Mouse (Mus musculus) kidney, adult 2 months (tissue): ENCODE measurements around the gene Th. TPM values are rescaled to one million over a fixed set of nuclear protein-coding genes. Genes with fewer than 3 reads are reported as not detected.
A peak's percentile ranks its signal among the peaks of the same experiment; 100 is the strongest.

ENCODE experiments used
- DNase-seq: peaks from one replicate; pipeline ENCODE4 v3.0.0; 2021
- H3K27ac ChIP-seq: fragments of 200-500 bp; 2 replicates; pipeline ENCODE4 v1.5.1; 2012; ENCODE audit warnings: low read depth, low read length, control low read depth, inconsistent platforms; ENCODE audit not compliant: insufficient read depth
- H3K27me3 ChIP-seq: fragments of 200-500 bp; replicated peaks from 2 replicates; pipeline ENCODE4 v1.6.1; 2012; ENCODE audit warnings: mild to moderate bottlenecking, moderate library complexity, low read length, inconsistent platforms; ENCODE audit not compliant: control insufficient read depth, insufficient read depth
- H3K36me3 ChIP-seq: fragments of 200-500 bp; 2 replicates; pipeline ENCODE4 v1.6.1; 2012; ENCODE audit warnings: mild to moderate bottlenecking, moderate library complexity, low read length, inconsistent platforms; ENCODE audit not compliant: control insufficient read depth, insufficient read depth
- H3K4me1 ChIP-seq: fragments of 200-500 bp; 2 replicates; pipeline ENCODE4 v1.6.1; 2011; ENCODE audit warnings: low read length; ENCODE audit not compliant: control insufficient read depth, insufficient read depth
- H3K4me3 ChIP-seq: fragments of 200-500 bp; 2 replicates; pipeline ENCODE4 v1.5.1; 2011; ENCODE audit warnings: mild to moderate bottlenecking, low read depth, low read length, control low read depth; ENCODE audit not compliant: insufficient read depth
- CTCF ChIP-seq: fragments of 200-500 bp; conservative IDR thresholded peaks from 2 replicates; pipeline ENCODE4 v1.5.1; 2011; ENCODE audit warnings: low read depth, mild to moderate bottlenecking, control low read depth, low read length, moderate library complexity, mixed read lengths; ENCODE audit not compliant: insufficient read depth, insufficient read length
- POLR2A ChIP-seq: fragments of 200-500 bp; IDR thresholded peaks from one replicate; pipeline ENCODE4 v1.6.1; 2011; ENCODE audit warnings: low read depth, low read length, control low read depth
- WGBS: fragments of 180-500 bp; shearing (Covaris S2); methylation state at CpG from one replicate; pipeline ENCODE4 v1.1.7; 2018; 5-methylcytosine and 5-hydroxymethylcytosine counted together
- polyA plus RNA-seq: library from polyadenylated mRNA; depleted of rRNA; stranded (reverse); fragments of >200 nt; gene quantifications from 2 replicates; pipeline ENCODE4 v1.2.3, GENCODE M21; 2012

Gene Th
- polyA plus RNA-seq, 1 experiment = 5.9 TPM

GRCm38 (mm10) chr7:142917659-142918058, 13.3 kb downstream of the Th start:
- 75% methylated on average over 5 of the region's 5 CpGs for WGBS
- no peaks in the 10 kb centered on the region for H3K4me1 ChIP-seq
- TF ChIP-seq POLR2A (no peak), CTCF (no peak)
- no peaks in the 10 kb centered on the region for H3K36me3 ChIP-seq
- no peak for DNase-seq
- no peak overlapping the region for H3K27ac ChIP-seq
- no peak overlapping the region for H3K4me3 ChIP-seq
- H3K27me3 ChIP-seq = no peaks in the 10 kb centered on the region

- H3K27me3 ChIP-seq = no peaks in the 10 kb centered on the region
- H3K4me1 ChIP-seq = no peaks in the 10 kb centered on the region
- DNase-seq = peak; percentile 19
- WGBS = 35% methylated on average over 8 of the region's 8 CpGs
- H3K4me3 ChIP-seq = no peak overlapping the region
- no peak overlapping the region for H3K27ac ChIP-seq
- TF ChIP-seq CTCF (no peak), POLR2A (no peak)
- no peaks in the 10 kb centered on the region for H3K36me3 ChIP-seq
Measured at GRCm38 (mm10) chr7:142916178-142916577, 14.8 kb downstream of the Th start.

- no peak overlapping the region for H3K27ac ChIP-seq
- 94% methylated on average over 2 of the region's 2 CpGs for WGBS
- no peak for DNase-seq
- no peak overlapping the region for H3K4me3 ChIP-seq
- TF ChIP-seq CTCF (no peak), POLR2A (no peak)
- H3K27me3 ChIP-seq = no peaks in the 10 kb centered on the region
- H3K36me3 ChIP-seq = no peaks in the 10 kb centered on the region
- H3K4me1 ChIP-seq = no peaks in the 10 kb centered on the region
Measured at GRCm38 (mm10) chr7:142911682-142912081, 19.2 kb downstream of the Th start.

- TF ChIP-seq CTCF (no peak), POLR2A (no peak)
Measured at GRCm38 (mm10) chr7:142910104-142910503, 20.8 kb downstream of the Th start.

GRCm38 (mm10) chr7:142909622-142910021, 21.3 kb downstream of the Th start:
- no peak for DNase-seq
- H3K4me3 ChIP-seq = no peak overlapping the region
- H3K36me3 ChIP-seq = no peaks in the 10 kb centered on the region
- TF ChIP-seq CTCF (no peak; the same call in 1 of the 2 replicates), POLR2A (no peak)
- WGBS = 49% methylated on average over 2 of the region's 2 CpGs
- H3K27ac ChIP-seq = no peak overlapping the region
- H3K4me1 ChIP-seq = no peaks in the 10 kb centered on the region
- no peaks in the 10 kb centered on the region for H3K27me3 ChIP-seq

More at GRCm38 (mm10) chr7:142910104-142910503, 20.8 kb downstream of the Th start:
- no peak overlapping the region for H3K27ac ChIP-seq
- no peaks in the 10 kb centered on the region for H3K27me3 ChIP-seq
- no peaks in the 10 kb centered on the region for H3K4me1 ChIP-seq
- no peak for DNase-seq
- no peaks in the 10 kb centered on the region for H3K36me3 ChIP-seq
- WGBS = 60% methylated on average over 2 of the region's 2 CpGs
- no peak overlapping the region for H3K4me3 ChIP-seq

GRCm38 (mm10) chr7:142905606-142906005, 25.3 kb downstream of the Th start:
- WGBS = 61% methylated on average over 5 of the region's 5 CpGs
- H3K4me1 ChIP-seq = no peaks in the 10 kb centered on the region

GRCm38 (mm10) chr7:142904331-142904730, 26.6 kb downstream of the Th start:
- H3K4me1 ChIP-seq = no peaks in the 10 kb centered on the region
- H3K36me3 ChIP-seq = no peaks in the 10 kb centered on the region
- TF ChIP-seq POLR2A = no peak
- TF ChIP-seq CTCF = no peak
- no peak overlapping the region for H3K27ac ChIP-seq
- no peaks in the 10 kb centered on the region for H3K27me3 ChIP-seq
- H3K4me3 ChIP-seq = no peak overlapping the region
- DNase-seq = no peak
- WGBS = 55% methylated on average over 7 of the region's 7 CpGs

More at GRCm38 (mm10) chr7:142905606-142906005, 25.3 kb downstream of the Th start:
- no peaks in the 10 kb centered on the region for H3K27me3 ChIP-seq
- DNase-seq = no peak
- TF ChIP-seq CTCF (no peak), POLR2A (no peak)
- H3K36me3 ChIP-seq = no peaks in the 10 kb centered on the region
- H3K27ac ChIP-seq = no peak overlapping the region
- H3K4me3 ChIP-seq = no peak overlapping the region

GRCm38 (mm10) chr7:142902931-142903330, 28.0 kb downstream of the Th start:
- no peak overlapping the region for H3K27ac ChIP-seq
- 44% methylated on average over 4 of the region's 4 CpGs for WGBS

More at GRCm38 (mm10) chr7:142902931-142903330, 28.0 kb downstream of the Th start:
- H3K36me3 ChIP-seq = no peaks in the 10 kb centered on the region
- no peaks in the 10 kb centered on the region for H3K4me1 ChIP-seq
- TF ChIP-seq POLR2A (no peak), CTCF (no peak)
- DNase-seq = no peak
- no peaks in the 10 kb centered on the region for H3K27me3 ChIP-seq
- no peak overlapping the region for H3K4me3 ChIP-seq
